Mouse (Mus musculus) embryonic facial prominence, embryonic 12.5 days (tissue): ENCODE data around the gene Hmgb3. TPM values are rescaled to one million over a fixed set of nuclear protein-coding genes. Genes with fewer than 3 reads are reported as not detected.
"Not testable (repeated sequence)": the region's sequence is repeated elsewhere in the genome, so short reads cannot be mapped to it uniquely, and the experiment has no call there.

ENCODE experiments used
- ATAC-seq: fragments of 200-750 bp; cut with Nextera tagmentation; 2 replicates; pipeline ENCODE4 v1.8.0; 2017; ENCODE audit not compliant: insufficient number of reproducible peaks, insufficient read depth, low FRiP score, low TSS enrichment
- H3K27ac ChIP-seq: fragments of 300-500 bp; sonication (generic); 2 replicates; pipeline ENCODE4 v1.5.1; 2016; ENCODE audit warnings: mild to moderate bottlenecking
- H3K27me3 ChIP-seq: fragments of 300-500 bp; sonication (generic); 2 replicates; pipeline ENCODE4 v1.6.1; 2016; ENCODE audit warnings: mild to moderate bottlenecking, moderate library complexity
- H3K36me3 ChIP-seq: fragments of 300-500 bp; sonication (generic); 2 replicates; pipeline ENCODE4 v1.6.1; 2016; ENCODE audit warnings: mild to moderate bottlenecking
- H3K4me1 ChIP-seq: fragments of 300-500 bp; sonication (generic); 2 replicates; pipeline ENCODE4 v1.6.1; 2016
- H3K4me2 ChIP-seq: fragments of 300-500 bp; sonication (generic); replicated peaks from 2 replicates; pipeline ENCODE4 v1.6.1; 2016; ENCODE audit warnings: mild to moderate bottlenecking, moderate library complexity
- H3K4me3 ChIP-seq: fragments of 300-500 bp; sonication (generic); 2 replicates; pipeline ENCODE4 v1.5.1; 2016; ENCODE audit warnings: mild to moderate bottlenecking
- H3K9ac ChIP-seq: fragments of 300-500 bp; sonication (generic); 2 replicates; pipeline ENCODE4 v1.6.1; 2016; ENCODE audit warnings: mild to moderate bottlenecking, moderate library complexity
- H3K9me3 ChIP-seq: fragments of 300-500 bp; sonication (generic); 2 replicates; pipeline ENCODE4 v1.6.1; 2016; ENCODE audit warnings: mild to moderate bottlenecking, moderate library complexity
- WGBS: fragments of 180-500 bp; shearing (Covaris S2); methylation state at CpG from one replicate; pipeline ENCODE4 v1.1.7; 2016; 5-methylcytosine and 5-hydroxymethylcytosine counted together
- polyA plus RNA-seq: library from polyadenylated mRNA; unstranded; fragments of >200 nt; fragmentation: Nextera tagmentation; extraction: Ambion mirVana; gene quantifications from 2 replicates; pipeline ENCODE4 v1.2.1, GENCODE M21; 2016

Hmgb3 gene
- 442 and 476 TPM in 2 replicates for polyA plus RNA-seq

- 26% methylated on average over 56 of the region's 59 CpGs for WGBS
- no peaks in the 10 kb centered on the region for H3K4me1 ChIP-seq
- H3K9me3 ChIP-seq, result no peaks in the 10 kb centered on the region
- peak within 1 kb of the TSS; percentile 98 for H3K27ac ChIP-seq
- H3K36me3 ChIP-seq, result peaks cover under 1% of the 10 kb centered on the region; the same call in 1 of the 2 replicates
- H3K4me2 ChIP-seq, result peak within 1 kb of the TSS; percentile 61
- ATAC-seq, result peak; percentile 95
- peak within 1 kb of the TSS; percentile 70 for H3K4me3 ChIP-seq
- H3K27me3 ChIP-seq, result no peaks in the 10 kb centered on the region
- H3K9ac ChIP-seq, result peak within 1 kb of the TSS; percentile 87
Observed at GRCm38 (mm10) chrX:71555415-71556114, at the start of gene Hmgb3. Hmgb3 (plus strand) TSS chrX:71555918.

GRCm38 (mm10) chrX:71506591-71506990 lies 49.1 kb upstream of the Hmgb3 start:
- H3K4me1 ChIP-seq, ATAC-seq, H3K27me3 ChIP-seq, H3K36me3 ChIP-seq, H3K4me3 ChIP-seq, H3K27ac ChIP-seq, H3K4me2 ChIP-seq, H3K9ac ChIP-seq, H3K9me3 ChIP-seq: not testable (repeated sequence)
- 87% methylated on average over 4 of the region's 4 CpGs for WGBS

- Histone ChIP-seq H3K9me3 (no peaks in the 10 kb centered on the region), H3K36me3 (no peaks in the 10 kb centered on the region), H3K27me3 (no peaks in the 10 kb centered on the region), H3K9ac (no peak overlapping the region), H3K4me2 (no peak overlapping the region), H3K27ac (no peak overlapping the region), H3K4me3 (no peak overlapping the region), H3K4me1 (no peaks in the 10 kb centered on the region)
- ATAC-seq, result no peak
- WGBS, result 78% methylated on average over 4 of the region's 4 CpGs
Observed at GRCm38 (mm10) chrX:71519252-71519651, 36.5 kb upstream of the Hmgb3 start.

- H3K9ac ChIP-seq, result no peak overlapping the region
- no peak for ATAC-seq
- H3K9me3 ChIP-seq, result no peaks in the 10 kb centered on the region
- no peak overlapping the region for H3K27ac ChIP-seq
- WGBS, result 92% methylated on average over 3 of the region's 3 CpGs
- no peaks in the 10 kb centered on the region for H3K36me3 ChIP-seq
- no peak overlapping the region for H3K4me3 ChIP-seq
- H3K27me3 ChIP-seq, result no peaks in the 10 kb centered on the region
- no peak overlapping the region for H3K4me2 ChIP-seq
- H3K4me1 ChIP-seq, result no peaks in the 10 kb centered on the region
Observed at GRCm38 (mm10) chrX:71522889-71523288, 32.8 kb upstream of the Hmgb3 start.

GRCm38 (mm10) chrX:71524310-71524709 lies 31.4 kb upstream of the Hmgb3 start:
- Histone ChIP-seq H3K36me3 (no peaks in the 10 kb centered on the region), H3K9ac (no peak overlapping the region), H3K27ac (no peak overlapping the region), H3K4me3 (no peak overlapping the region), H3K27me3 (no peaks in the 10 kb centered on the region), H3K4me2 (no peak overlapping the region), H3K4me1 (no peaks in the 10 kb centered on the region), H3K9me3 (no peaks in the 10 kb centered on the region)
- no peak for ATAC-seq
- WGBS, result 73% methylated on average over 2 of the region's 2 CpGs

GRCm38 (mm10) chrX:71525593-71526299 lies 30.0 kb upstream of the Hmgb3 start:
- Histone ChIP-seq H3K9ac (no peak overlapping the region), H3K27ac (no peak overlapping the region), H3K4me1 (no peaks in the 10 kb centered on the region), H3K9me3 (no peaks in the 10 kb centered on the region), H3K36me3 (no peaks in the 10 kb centered on the region), H3K4me2 (no peak overlapping the region), H3K27me3 (no peaks in the 10 kb centered on the region), H3K4me3 (no peak overlapping the region)
- 67% methylated on average over 3 of the region's 3 CpGs for WGBS
- ATAC-seq, result no peak

GRCm38 (mm10) chrX:71527461-71527860 lies 28.3 kb upstream of the Hmgb3 start:
- H3K4me3 ChIP-seq, result no peak overlapping the region
- H3K9me3 ChIP-seq, result no peaks in the 10 kb centered on the region
- no peak overlapping the region for H3K9ac ChIP-seq
- ATAC-seq, result no peak
- H3K4me1 ChIP-seq, result no peaks in the 10 kb centered on the region
- H3K27me3 ChIP-seq, result no peaks in the 10 kb centered on the region
- 58% methylated on average over 1 of the region's 1 CpGs for WGBS
- no peak overlapping the region for H3K27ac ChIP-seq
- no peaks in the 10 kb centered on the region for H3K36me3 ChIP-seq
- no peak overlapping the region for H3K4me2 ChIP-seq

GRCm38 (mm10) chrX:71528150-71528549 lies 27.6 kb upstream of the Hmgb3 start:
- H3K27ac ChIP-seq, result no peak overlapping the region
- no peak overlapping the region for H3K4me3 ChIP-seq
- no peaks in the 10 kb centered on the region for H3K9me3 ChIP-seq
- no peak overlapping the region for H3K9ac ChIP-seq
- H3K4me2 ChIP-seq, result no peak overlapping the region
- no peak for ATAC-seq
- H3K36me3 ChIP-seq, result no peaks in the 10 kb centered on the region
- H3K4me1 ChIP-seq, result no peaks in the 10 kb centered on the region
- 58% methylated on average over 3 of the region's 3 CpGs for WGBS
- H3K27me3 ChIP-seq, result no peaks in the 10 kb centered on the region

- H3K27ac ChIP-seq, result no peak overlapping the region
- ATAC-seq, result no peak
- H3K4me1 ChIP-seq, result no peaks in the 10 kb centered on the region
Observed at GRCm38 (mm10) chrX:71528646-71529045, 27.1 kb upstream of the Hmgb3 start.

GRCm38 (mm10) chrX:71532635-71533034 lies 23.1 kb upstream of the Hmgb3 start:
- Histone ChIP-seq H3K36me3 (no peaks in the 10 kb centered on the region), H3K27ac (no peak overlapping the region), H3K4me1 (no peaks in the 10 kb centered on the region), H3K4me3 (no peak overlapping the region), H3K9ac (no peak overlapping the region), H3K27me3 (no peaks in the 10 kb centered on the region), H3K9me3 (no peaks in the 10 kb centered on the region), H3K4me2 (no peak overlapping the region)
- WGBS, result 71% methylated on average over 3 of the region's 3 CpGs
- no peak for ATAC-seq

More at GRCm38 (mm10) chrX:71528646-71529045, 27.1 kb upstream of the Hmgb3 start:
- Histone ChIP-seq H3K9me3 (no peaks in the 10 kb centered on the region), H3K36me3 (no peaks in the 10 kb centered on the region), H3K4me3 (no peak overlapping the region), H3K9ac (no peak overlapping the region), H3K4me2 (no peak overlapping the region), H3K27me3 (no peaks in the 10 kb centered on the region)
- 52% methylated on average over 6 of the region's 6 CpGs for WGBS

GRCm38 (mm10) chrX:71534102-71534501 lies 21.6 kb upstream of the Hmgb3 start:
- Histone ChIP-seq H3K36me3 (no peaks in the 10 kb centered on the region), H3K27ac (no peak overlapping the region), H3K4me1 (no peaks in the 10 kb centered on the region), H3K27me3 (no peaks in the 10 kb centered on the region), H3K9ac (no peak overlapping the region), H3K4me2 (no peak overlapping the region), H3K9me3 (no peaks in the 10 kb centered on the region), H3K4me3 (no peak overlapping the region)
- 82% methylated on average over 5 of the region's 5 CpGs for WGBS
- ATAC-seq, result no peak

GRCm38 (mm10) chrX:71537791-71538190 lies 17.9 kb upstream of the Hmgb3 start:
- H3K4me3 ChIP-seq, result no peak overlapping the region
- H3K9ac ChIP-seq, result no peak overlapping the region
- no peaks in the 10 kb centered on the region for H3K36me3 ChIP-seq
- H3K27me3 ChIP-seq, result no peaks in the 10 kb centered on the region
- no peaks in the 10 kb centered on the region for H3K4me1 ChIP-seq
- H3K4me2 ChIP-seq, result no peak overlapping the region
- no peak for ATAC-seq
- no peaks in the 10 kb centered on the region for H3K9me3 ChIP-seq
- no peak overlapping the region for H3K27ac ChIP-seq
- WGBS, result 66% methylated on average over 2 of the region's 2 CpGs
